Mouse (Mus musculus) CH12.LX (cell line): ENCODE results near the gene 9930022D16Rik. TPM values are rescaled to one million over a fixed set of nuclear protein-coding genes. Genes with fewer than 3 reads are reported as not detected.

ENCODE experiments used
- DNase-seq: peaks from one replicate; pipeline ENCODE4 v3.0.0-alpha.2; 2013; ENCODE audit errors: extremely low read depth
- H3K27ac ChIP-seq: 2 replicates; pipeline ENCODE4 v1.5.1; 2012; ENCODE audit warnings: low read depth, mild to moderate bottlenecking, control low read depth, moderate library complexity; ENCODE audit not compliant: insufficient read depth
- H3K27me3 ChIP-seq: replicated peaks from 2 replicates; pipeline ENCODE3; 2012; ENCODE audit warnings: inconsistent platforms
- H3K36me3 ChIP-seq, 2 experiments: replicated peaks in 1 of 2; 2 replicates each; pipeline versions ENCODE3 to v1.6.1; 2012; ENCODE audit warnings: inconsistent platforms in 1 of 2, low read length in 1 of 2, mild to moderate bottlenecking in 1 of 2, mixed read lengths in 1 of 2, moderate library complexity in 1 of 2; ENCODE audit not compliant: control insufficient read depth in 1 of 2, insufficient read depth in 1 of 2
- H3K4me1 ChIP-seq, 2 experiments: 2 replicates each; pipeline ENCODE4 v1.6.1; 2012; ENCODE audit warnings: inconsistent platforms in 1 of 2, moderate library complexity in 1 of 2; ENCODE audit not compliant: insufficient read depth in 2 of 2, control insufficient read depth in 1 of 2
- H3K4me2 ChIP-seq: 2 replicates; pipeline ENCODE4 v1.6.1; 2012; ENCODE audit warnings: low read depth, mild to moderate bottlenecking, control low read depth; ENCODE audit not compliant: poor library complexity, insufficient read depth, severe bottlenecking
- H3K4me3 ChIP-seq, 3 experiments: fragments of 150-350 bp in 1 of 3; sonication (generic) in 1 of 3; replicated peaks in 1 of 3; 2 replicates each; pipeline versions ENCODE3 to v1.5.1; 2011 to 2012; ENCODE audit warnings: low read depth in 2 of 3, low read length in 2 of 3, mild to moderate bottlenecking in 2 of 3, moderate library complexity in 2 of 3, control low read depth in 1 of 3, improper control_type of control experiment in 1 of 3, inconsistent platforms in 1 of 3, mixed read lengths in 1 of 3; ENCODE audit not compliant: poor library complexity in 1 of 3
- H3K79me2 ChIP-seq: replicated peaks from 2 replicates; pipeline ENCODE4 v1.6.1; 2012; ENCODE audit warnings: mild to moderate bottlenecking, moderate library complexity; ENCODE audit not compliant: control insufficient read depth, poor library complexity, insufficient read depth, severe bottlenecking; ENCODE audit errors: extremely low read depth
- H3K9ac ChIP-seq: 2 replicates; pipeline ENCODE4 v1.6.1; 2012; ENCODE audit warnings: low read depth, mild to moderate bottlenecking, control low read depth, moderate library complexity; ENCODE audit not compliant: insufficient read depth
- H3K9me3 ChIP-seq: replicated peaks from 2 replicates; pipeline ENCODE3; 2012; ENCODE audit warnings: low read length, inconsistent platforms, mixed read lengths
- CHD1 ChIP-seq: IDR thresholded peaks from 2 replicates; pipeline ENCODE4 v1.6.1; 2012; ENCODE audit warnings: low read depth, low read length, improper control_type of control experiment, inconsistent platforms
- E2F4 ChIP-seq: IDR thresholded peaks from 2 replicates; pipeline ENCODE4 v1.6.1; 2011; ENCODE audit warnings: low read depth, low read length, improper control_type of control experiment; ENCODE audit not compliant: insufficient replicate concordance
- ETS1 ChIP-seq: conservative IDR thresholded peaks from 2 replicates; pipeline ENCODE4 v1.6.1; 2012; ENCODE audit warnings: low read depth, mild to moderate bottlenecking, inconsistent platforms, low read length, improper control_type of control experiment, moderate library complexity
- GABPA ChIP-seq: IDR thresholded peaks from 2 replicates; pipeline ENCODE4 v1.6.1; 2012; ENCODE audit warnings: low read depth, low read length, improper control_type of control experiment, inconsistent platforms; ENCODE audit not compliant: insufficient replicate concordance
- IRF4 ChIP-seq: IDR thresholded peaks from 2 replicates; pipeline ENCODE4 v1.6.1; 2014; ENCODE audit warnings: low read depth, mild to moderate bottlenecking, inconsistent platforms, low read length, improper control_type of control experiment
- JUND ChIP-seq: conservative IDR thresholded peaks from 2 replicates; pipeline ENCODE4 v1.6.1; 2011; ENCODE audit warnings: low read depth, low read length, improper control_type of control experiment
- MAX ChIP-seq: IDR thresholded peaks from 2 replicates; pipeline ENCODE4 v1.6.1; 2011; ENCODE audit warnings: low read length, improper control_type of control experiment
- MAZ ChIP-seq: IDR thresholded peaks from 2 replicates; pipeline ENCODE4 v1.6.1; 2012; ENCODE audit warnings: low read depth, mild to moderate bottlenecking, inconsistent platforms, low read length, improper control_type of control experiment, moderate library complexity
- MXI1 ChIP-seq: IDR thresholded peaks from 2 replicates; pipeline ENCODE4 v1.6.1; 2011; ENCODE audit warnings: mild to moderate bottlenecking, low read depth, low read length, improper control_type of control experiment
- MYC ChIP-seq: IDR thresholded peaks from 2 replicates; pipeline ENCODE4 v1.6.1; 2011; ENCODE audit warnings: low read depth, mild to moderate bottlenecking, improper control_type of control experiment, low read length
- NRF1 ChIP-seq: IDR thresholded peaks from 2 replicates; pipeline ENCODE4 v1.6.1; 2014; ENCODE audit warnings: low read depth, mild to moderate bottlenecking, inconsistent platforms, low read length, improper control_type of control experiment, moderate library complexity
- PAX5 ChIP-seq: IDR thresholded peaks from 2 replicates; pipeline ENCODE4 v1.6.1; 2012; ENCODE audit warnings: low read length, inconsistent platforms, mixed read lengths
- POLR2A ChIP-seq: IDR thresholded peaks from 2 replicates; pipeline ENCODE4 v1.6.1; 2011; ENCODE audit warnings: low read depth, mild to moderate bottlenecking, improper control_type of control experiment, low read length
- RAD21 ChIP-seq: IDR thresholded peaks from 2 replicates; pipeline ENCODE4 v1.6.1; 2011; ENCODE audit warnings: low read depth, mild to moderate bottlenecking, low read length, improper control_type of control experiment, moderate library complexity
- SIN3A ChIP-seq: IDR thresholded peaks from 2 replicates; pipeline ENCODE4 v1.6.1; 2012; ENCODE audit warnings: low read length, improper control_type of control experiment, inconsistent platforms
- TBP ChIP-seq: conservative IDR thresholded peaks from 2 replicates; pipeline ENCODE4 v1.6.1; 2011; ENCODE audit warnings: low read depth, low read length, improper control_type of control experiment
- UBTF ChIP-seq: IDR thresholded peaks from 2 replicates; pipeline ENCODE4 v1.6.1; 2012; ENCODE audit warnings: low read depth, mild to moderate bottlenecking, inconsistent platforms, low read length, improper control_type of control experiment, moderate library complexity
- USF1 ChIP-seq: IDR thresholded peaks from 2 replicates; pipeline ENCODE4 v1.6.1; 2014; ENCODE audit warnings: low read depth, mild to moderate bottlenecking, inconsistent platforms, low read length, improper control_type of control experiment
- USF2 ChIP-seq: conservative IDR thresholded peaks from 2 replicates; pipeline ENCODE4 v1.6.1; 2011; ENCODE audit warnings: low read depth, low read length, improper control_type of control experiment
- dilution Hi-C: fragments of 300-500 bp; cut with MboI; formaldehyde crosslinking; loops from 2 replicates; pipeline ENCODE4 v1.14.3; 2020; ENCODE audit warnings: low sequenced_read_pairs; ENCODE audit not compliant: extremely low pct_unique_long_range_greater_than_20kb, extremely low pct_ligation_motif_present
- in situ Hi-C: fragments of 300-500 bp; cut with MboI; formaldehyde crosslinking; loops from 3 replicates; pipeline ENCODE4 v1.14.3; 2019; ENCODE audit warnings: low sequenced_read_pairs, low pct_ligation_motif_present, low pct_unique_long_range_greater_than_20kb, mixed read lengths
- polyA plus RNA-seq: library from polyadenylated mRNA; unstranded; fragments of >175 nt; gene quantifications from 2 replicates; pipeline ENCODE4 v1.2.1, GENCODE M21; 2012; ENCODE audit warnings: low read depth; ENCODE audit not compliant: insufficient read length
- total RNA-seq, 2 experiments: library from RNA; depleted of rRNA; stranded (reverse); fragments of 300-350 nt in 1 of 2; fragments of >200 nt in 1 of 2; gene quantifications; 2 replicates each; pipeline ENCODE4 v1.2.3; 2012 to 2014

The 9930022D16Rik gene
- total and polyA plus RNA-seq, 3 experiments, result 0.08 TPM; not detected in 1

GRCm38 (mm10) chr11:109391200-109391599 lies 22.5 kb upstream of the 9930022D16Rik start:
- no peak overlapping the region for H3K4me3 ChIP-seq
- no peak for DNase-seq
- in situ Hi-C loops (no loop called here), dilution Hi-C loops (no loop called here)
- H3K4me2 ChIP-seq, result no peak overlapping the region
- H3K27me3 ChIP-seq, result no peaks in the 10 kb centered on the region
- TF ChIP-seq MAX, result no peak
- no peak for TF ChIP-seq JUND
- no peak for TF ChIP-seq USF2
- TF ChIP-seq TBP, result no peak
- TF ChIP-seq MXI1, result no peak
- no peak for TF ChIP-seq IRF4
- TF ChIP-seq NRF1, result no peak
- TF ChIP-seq USF1, result no peak
- TF ChIP-seq E2F4, result no peak
- TF ChIP-seq SIN3A, result no peak
- TF ChIP-seq RAD21, result no peak
- TF ChIP-seq CHD1, result no peak
- TF ChIP-seq MAZ, result no peak
- no peak for TF ChIP-seq PAX5
- TF ChIP-seq POLR2A, result no peak
- no peak for TF ChIP-seq GABPA
- TF ChIP-seq MYC, result no peak
- H3K9ac ChIP-seq, result no peak overlapping the region
- no peak overlapping the region for H3K27ac ChIP-seq
- H3K36me3 ChIP-seq, result peaks cover 18 to 66% of the 10 kb centered on the region in 2 experiments
- peaks cover 2 to 52% of the 10 kb centered on the region in 2 experiments; a peak in 2 of 4 replicates for H3K4me1 ChIP-seq
- H3K79me2 ChIP-seq, result peaks cover 6% of the 10 kb centered on the region
- H3K9me3 ChIP-seq, result no peaks in the 10 kb centered on the region

DNA sequence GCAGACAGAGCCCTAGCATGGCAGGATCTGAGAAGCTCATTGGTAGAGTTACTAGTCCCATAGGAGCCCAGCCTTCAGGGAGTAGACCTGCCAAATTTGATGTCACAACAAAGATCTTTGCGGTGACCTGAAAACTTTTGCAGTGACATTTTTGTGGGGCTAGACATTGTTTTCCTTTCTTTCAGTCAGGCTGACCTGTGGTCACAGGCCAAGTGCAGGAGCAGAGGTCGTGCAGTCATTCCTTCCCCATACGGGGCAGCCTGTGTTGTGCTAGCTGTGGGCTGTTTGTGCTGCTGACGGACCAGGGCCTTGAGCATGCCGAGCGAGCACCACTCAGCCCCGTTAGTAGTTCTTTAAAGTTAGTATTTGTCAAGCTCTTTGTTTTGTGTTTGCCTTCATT lies 22.0 kb upstream of the 9930022D16Rik start:
- dilution Hi-C loops, result no loop called here
- peaks cover 6% of the 10 kb centered on the region for H3K79me2 ChIP-seq
- H3K4me2 ChIP-seq, result no peak overlapping the region
- peaks cover 2 to 52% of the 10 kb centered on the region in 2 experiments; a peak in 2 of 4 replicates for H3K4me1 ChIP-seq
- in situ Hi-C loops, result no loop called here
- no peaks in the 10 kb centered on the region for H3K27me3 ChIP-seq
- no peak overlapping the region for H3K9ac ChIP-seq
- DNase-seq, result no peak
- no peaks in the 10 kb centered on the region for H3K9me3 ChIP-seq
- no peak for TF ChIP-seq MYC
- TF ChIP-seq ETS1, result no peak
- no peak for TF ChIP-seq UBTF
- no peak for TF ChIP-seq NRF1
- TF ChIP-seq CHD1, result no peak
- no peak for TF ChIP-seq JUND
- no peak overlapping the region for H3K4me3 ChIP-seq
- H3K36me3 ChIP-seq, result peaks cover 20 to 71% of the 10 kb centered on the region in 2 experiments
- H3K27ac ChIP-seq, result no peak overlapping the region
